Mouse (Mus musculus): Measurements from ENCODE around the gene Fam213b.

The Fam213b gene

DNA sequence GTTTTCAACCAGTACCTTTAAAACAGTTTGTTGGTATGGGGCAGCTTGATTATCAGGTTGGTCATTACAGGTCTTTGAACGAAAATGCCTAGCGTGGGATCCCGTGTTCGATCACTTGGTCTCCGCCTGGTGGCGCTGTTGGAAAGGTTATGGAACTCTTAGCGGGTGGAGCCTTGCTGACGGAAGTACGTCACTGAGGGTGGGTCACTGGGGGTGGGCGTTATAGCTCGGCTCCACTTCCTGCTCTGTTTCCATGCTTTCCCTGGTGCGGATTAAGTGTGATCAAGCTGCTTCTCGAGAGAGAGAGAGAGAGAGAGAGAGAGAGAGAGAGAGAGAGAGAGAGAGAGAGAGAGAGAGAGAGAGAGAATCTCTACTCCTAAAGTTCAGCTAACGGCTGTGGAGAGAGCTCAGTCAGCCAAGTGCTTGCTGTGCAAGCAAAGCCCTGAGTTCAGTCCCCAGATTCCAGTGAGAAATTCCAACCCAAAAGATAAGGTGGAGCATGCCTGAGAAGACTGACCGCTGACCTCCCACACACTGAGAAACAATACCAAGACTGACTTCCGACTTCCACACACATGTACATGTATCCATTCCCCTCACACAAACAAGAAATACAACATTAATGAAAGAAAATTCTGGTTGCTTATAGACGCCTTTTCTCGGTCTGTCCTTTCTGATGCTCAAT lies 20.9 kb downstream of the Fam213b start:
- DNase-seq, result peak; percentile 94 to 98

DNA sequence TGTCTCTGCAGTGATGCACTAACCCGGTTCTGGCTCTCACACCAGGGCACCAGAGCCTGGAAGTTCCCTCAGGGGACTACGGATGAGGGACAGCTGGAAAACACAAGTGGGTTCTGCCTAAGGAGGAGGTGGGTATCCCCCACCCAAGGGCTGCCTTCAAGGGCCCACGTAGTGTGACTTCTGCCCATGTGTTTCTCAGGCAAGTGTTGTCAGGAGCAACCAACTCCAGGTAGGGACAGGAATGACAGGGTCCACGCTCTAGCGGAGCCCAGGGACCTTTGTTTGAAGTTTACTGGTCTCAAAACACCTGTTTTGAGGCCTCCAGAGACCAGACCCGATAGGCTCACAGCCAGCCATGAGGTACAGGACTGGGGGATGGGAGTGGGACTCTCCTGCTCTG lies 25.7 kb downstream of the Fam213b start:
- DNase-seq, result no peak

DNA sequence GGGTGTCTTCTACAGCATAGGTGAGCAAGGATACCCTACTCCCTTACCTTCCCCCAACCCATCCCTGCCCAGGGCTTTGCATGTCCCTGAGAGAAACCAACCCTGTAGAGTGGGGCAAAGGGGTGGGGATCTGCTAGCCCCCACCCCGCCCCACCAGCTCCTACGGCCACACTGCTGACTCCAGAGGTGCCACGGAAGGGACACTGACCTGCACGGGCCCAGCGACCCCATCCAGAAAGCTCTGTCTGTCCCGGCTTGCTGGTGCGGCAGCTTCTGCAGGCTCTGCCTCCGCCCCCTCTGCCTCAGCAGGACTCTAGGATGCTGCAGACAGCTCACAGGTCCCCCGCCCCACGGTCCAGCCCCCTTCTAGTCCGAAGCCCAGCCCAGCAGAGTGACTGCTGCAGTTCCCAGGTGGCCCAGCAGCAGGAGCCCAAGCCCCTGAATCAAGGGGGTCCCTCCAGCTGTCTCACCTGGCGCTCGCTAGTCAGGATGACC lies 27.1 kb downstream of the Fam213b start:
- no peak for DNase-seq

DNA sequence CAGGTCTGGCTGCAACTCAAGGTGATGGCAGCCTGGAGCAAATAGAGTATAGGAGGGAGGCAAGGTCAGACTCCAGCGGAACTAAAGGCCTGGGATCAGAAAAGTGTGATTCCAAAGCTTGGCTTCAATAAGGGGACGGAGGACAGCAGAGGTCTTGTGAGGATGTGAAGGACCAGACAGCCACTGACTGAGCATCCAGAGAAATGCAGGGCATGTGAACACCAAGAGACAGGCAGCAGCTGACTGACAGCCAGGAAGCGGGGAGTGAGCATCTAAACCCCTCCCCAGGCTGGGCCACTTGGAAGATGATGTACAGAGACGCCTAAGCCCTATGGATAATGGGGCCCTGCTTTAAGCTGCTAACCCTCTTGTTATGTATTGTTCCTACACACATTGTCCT lies 28.2 kb downstream of the Fam213b start:
- DNase-seq, result no peak

DNA sequence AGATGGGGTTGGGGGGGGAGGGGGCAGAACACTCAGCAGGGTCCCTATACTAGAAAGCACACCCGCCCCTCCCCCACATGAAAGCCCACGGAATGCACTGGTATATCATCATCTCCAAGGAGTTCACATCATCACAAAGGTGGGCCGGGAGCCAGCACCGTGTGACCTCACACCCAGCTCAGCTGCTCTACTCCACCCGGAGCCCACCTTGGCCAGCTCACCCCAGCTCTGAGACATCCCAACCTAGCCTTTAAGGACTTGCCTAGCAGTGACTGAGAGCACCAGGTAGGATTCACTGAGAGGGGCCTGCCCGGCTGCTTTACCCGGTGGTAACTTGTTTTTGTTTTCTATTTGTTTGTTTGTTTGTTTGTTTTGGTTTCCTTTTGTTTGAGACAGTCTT lies 29.5 kb downstream of the Fam213b start, which contains the start of gene Mmel1:
Gene Mmel1, plus strand, starts transcription at position 146 of the 400 bp plus-strand sequence.
- no peak for DNase-seq

DNA sequence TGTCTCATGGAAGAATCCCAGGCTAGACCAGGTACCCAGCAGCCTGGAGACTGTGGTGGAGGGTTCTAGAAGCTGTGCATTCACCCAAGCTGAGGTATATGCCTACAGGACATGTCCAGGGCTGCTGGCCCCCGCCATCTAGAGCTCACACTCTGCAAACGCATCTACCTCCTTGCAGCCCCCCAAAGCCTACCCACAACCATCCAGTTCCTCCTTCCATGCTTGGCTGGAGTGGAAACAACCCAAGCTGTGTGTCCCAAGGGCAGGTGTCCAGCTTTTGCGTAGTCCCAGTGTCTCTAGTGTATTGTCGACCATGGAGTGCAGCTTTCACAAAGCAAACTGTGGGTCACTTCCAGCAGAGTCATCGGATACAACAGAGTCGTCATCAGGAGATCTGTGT lies 31.7 kb downstream of the Fam213b start:
- DNase-seq, result no peak

DNA sequence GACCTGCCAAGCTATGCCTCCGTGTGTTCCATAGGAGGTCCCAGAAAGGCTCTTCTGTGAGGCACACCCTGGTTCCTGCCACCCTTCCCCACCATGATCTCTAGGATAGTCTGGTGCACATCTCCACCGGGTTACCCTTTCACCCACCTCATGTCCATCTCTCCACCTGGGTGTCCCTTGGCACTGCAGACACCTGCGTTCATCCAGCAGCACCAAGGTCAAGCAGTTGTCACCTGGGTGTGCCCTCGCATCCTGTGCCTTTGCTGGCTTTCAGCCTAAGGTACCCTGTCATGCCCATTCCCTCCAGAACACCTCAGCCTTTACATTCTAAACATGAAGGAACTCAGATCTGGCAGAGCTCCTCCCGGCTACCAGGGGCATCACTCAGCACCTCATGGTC lies 32.5 kb downstream of the Fam213b start:
- DNase-seq, result peak in 1 of 2 experiments; percentile 6

DNA sequence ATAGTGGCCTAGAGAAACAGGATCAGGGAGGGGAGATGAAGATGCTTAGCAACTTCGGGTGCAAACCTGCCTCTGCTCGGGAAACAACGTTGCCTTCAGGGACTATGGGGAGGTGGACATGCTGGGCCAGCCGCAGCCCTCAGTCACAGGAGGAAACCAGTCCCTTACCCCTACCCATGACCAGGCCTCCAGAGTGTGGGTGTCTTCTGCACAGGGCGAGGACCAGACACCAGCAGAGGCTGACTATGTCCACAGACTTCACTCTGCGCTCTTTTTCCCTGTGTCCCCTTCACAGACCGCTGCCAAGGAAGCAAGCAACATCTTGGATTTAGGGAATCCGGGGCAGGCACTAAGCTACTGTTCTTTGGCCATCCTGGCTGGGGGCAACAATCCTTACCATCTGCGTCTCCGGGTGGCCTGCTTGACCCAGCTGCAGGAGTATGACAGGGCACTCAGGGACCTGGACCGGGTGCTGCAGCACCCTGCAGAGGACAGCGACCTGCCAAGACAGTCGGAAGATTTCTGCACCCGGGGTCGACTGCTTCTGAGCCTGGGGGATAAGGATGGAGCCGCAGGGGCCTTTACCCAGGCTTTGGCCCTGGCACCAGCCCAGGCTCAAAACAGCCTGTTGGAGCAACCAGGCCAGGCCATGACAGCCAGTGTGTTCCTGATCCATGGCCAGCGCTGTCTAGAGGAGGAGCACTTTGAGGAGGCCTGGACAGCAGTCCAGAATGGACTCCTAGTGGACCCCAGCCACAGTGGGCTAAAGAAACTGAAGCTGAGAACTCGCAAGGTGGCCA lies 33.8 kb downstream of the Fam213b start:
- peak in 1 of 2 experiments; percentile 16 for DNase-seq

DNA sequence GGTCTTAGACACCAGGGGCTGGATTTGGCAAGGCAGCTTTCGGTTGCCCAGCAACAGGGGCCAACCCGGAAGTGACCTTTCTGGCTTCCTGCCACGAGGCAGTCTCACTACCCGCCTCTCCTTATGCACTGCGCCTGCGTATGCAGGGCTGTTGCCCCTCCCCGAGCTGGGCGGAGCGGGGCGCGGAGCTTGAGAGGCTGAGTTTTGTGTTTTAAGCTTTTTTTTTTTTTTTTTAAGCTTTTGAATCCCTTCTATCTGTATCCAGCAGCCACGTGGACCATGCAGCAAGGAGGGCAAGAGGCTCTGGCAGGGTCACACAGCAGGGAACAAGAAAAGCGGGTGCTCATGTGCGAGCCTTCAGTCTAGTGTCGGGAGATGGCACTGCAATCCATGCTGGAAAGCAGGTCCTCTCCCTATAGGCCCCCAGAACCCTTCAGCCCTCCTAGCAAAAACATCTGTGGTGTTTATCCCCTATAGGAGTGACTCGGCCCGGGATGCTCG lies 34.6 kb downstream of the Fam213b start:
- peak; percentile 87 to 88 for DNase-seq

DNA sequence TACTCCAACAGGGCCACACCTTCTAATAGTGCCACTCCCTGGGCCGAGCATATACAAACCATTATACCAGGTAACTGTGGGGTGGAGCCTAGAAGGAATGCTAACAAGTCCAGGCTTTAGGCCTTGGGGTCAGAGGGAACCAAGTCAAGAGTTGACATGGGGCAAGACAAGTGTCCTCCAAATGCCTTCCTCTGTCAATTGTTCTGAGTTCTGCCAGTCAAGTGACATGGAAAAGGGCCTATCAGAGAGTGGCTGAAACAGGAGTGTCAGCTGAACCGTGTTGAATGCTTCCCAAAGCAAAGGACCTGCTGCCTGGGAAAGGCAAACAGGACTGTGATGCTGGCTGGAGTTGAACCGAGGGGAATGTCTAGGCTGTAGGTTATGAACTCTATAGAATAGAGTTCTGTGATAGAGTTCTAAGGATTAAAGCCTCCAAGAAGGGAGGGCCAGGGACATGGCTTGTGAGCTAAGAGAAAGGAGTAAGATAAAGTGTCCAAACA lies 35.4 kb downstream of the Fam213b start:
- DNase-seq, result no peak

DNA sequence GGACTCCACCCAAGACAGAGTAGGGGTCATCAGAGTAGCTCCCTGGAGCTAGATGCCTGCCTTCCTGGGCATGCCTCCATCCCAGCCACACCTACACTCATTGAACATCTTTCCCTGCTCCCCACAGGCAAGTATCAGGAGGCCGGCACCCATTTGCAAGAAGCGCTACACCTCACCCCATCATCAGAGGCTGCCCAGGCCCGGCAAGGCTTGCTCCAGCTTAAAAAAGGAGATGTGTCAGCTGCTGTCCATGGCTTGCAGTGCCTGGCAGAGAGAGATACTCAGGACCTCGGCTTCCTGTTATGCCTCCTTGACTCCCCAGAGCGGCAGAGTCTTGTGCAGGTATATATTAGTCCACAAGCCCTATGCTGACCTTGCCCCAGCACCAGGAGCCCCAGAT lies 37.0 kb downstream of the Fam213b start:
- peak in 1 of 2 experiments; percentile 4 for DNase-seq

DNA sequence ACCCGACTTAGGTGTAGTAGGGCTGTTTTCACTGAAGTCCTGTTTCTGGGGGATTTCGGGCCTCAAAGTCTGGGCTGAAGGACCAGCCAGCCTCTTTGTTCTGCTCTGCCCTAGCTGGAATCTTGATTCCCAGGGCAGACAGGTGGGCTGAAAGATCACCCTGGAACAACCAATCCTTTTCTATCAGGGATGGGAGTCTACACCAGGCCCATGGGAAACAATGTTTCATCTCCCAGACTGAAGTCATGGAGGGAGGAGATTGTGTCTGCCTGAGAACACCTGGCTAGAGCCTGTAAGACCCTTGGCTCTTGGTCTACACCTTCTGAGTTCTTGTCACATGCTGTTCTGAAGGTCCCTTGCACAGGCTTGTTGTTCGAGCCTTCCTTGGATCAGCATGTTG lies 40.3 kb downstream of the Fam213b start:
- peak in 1 of 2 experiments; percentile 2 for DNase-seq

DNA sequence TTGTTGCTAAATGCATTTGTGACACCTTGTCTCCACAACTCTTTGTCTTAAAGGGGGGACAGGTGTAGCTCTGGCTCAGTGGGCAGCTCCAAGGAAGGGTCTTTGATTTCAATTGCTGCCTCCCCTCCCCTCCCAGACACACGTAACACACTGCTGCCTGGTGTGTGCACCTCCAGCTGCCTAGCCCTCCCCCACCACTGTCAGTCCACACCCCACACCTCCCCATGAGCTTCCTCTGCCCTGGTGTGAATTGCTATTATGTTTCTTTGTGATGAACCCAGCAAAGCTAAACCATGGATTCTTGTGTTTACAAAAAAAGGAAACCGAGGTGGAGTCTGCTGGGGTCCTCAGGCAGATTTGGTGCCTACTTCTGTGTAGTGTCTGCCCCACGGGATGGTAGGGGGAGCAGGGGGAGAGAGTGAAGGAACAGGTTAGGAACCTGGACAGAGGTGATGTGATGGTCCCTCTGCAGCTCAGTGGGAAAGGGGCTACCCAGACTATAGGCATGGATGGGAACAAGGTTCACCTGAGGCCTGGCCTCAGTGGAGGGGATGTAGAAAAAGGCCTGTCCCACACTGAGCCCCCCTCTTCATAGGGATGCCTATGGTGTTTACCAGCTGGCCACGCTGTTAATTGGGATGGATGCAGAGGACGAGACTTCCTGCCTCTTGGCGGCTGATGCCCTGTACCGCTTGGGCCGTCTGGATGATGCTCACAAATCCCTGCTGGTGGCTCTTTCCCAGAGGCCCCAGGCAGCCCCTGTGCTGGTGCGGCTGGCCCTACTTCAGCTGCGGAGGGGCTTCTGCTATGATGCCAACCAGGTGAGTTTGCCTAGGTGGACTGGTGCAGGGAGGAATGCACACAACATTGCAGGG lies 41.3 kb downstream of the Fam213b start:
- DNase-seq, result peak in 1 of 2 experiments; percentile 17

DNA sequence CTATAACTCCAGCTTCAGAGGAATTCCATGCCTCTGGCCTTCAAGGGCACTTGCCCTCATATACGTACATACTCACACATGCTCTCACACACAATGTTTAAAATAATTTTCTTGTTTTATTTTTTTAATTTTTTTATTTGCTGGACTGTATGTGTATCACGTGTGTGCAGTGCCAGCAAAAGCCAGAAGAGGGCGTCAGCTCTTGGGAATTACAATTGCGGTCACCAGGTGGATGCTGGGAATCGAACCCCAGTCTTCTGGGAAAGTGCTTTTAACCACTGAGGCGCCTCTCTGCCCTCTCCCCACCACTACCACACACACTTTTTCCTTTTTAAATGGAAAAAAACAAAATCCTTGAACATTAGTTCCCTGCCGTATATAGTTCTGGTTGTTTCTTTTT lies 42.1 kb downstream of the Fam213b start:
- DNase-seq, result peak in 1 of 2 experiments; percentile 45

DNA sequence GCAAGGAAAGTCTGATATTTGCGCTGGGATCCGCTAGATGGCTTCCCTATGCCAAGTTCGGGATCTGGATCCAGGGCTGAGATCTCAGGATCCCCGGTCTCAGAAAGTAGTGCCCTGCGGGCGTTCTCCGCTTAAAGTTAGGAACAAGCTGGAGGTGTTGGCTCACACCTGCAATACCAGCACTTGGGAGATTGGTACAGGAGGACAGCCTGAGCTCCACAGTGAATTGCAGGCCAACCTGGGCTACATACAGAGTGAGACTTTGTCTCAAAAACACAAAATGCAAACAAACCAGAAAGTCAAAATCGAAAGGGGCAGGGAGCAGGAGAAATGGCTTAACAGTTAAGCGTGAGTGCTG lies 42.5 kb downstream of the Fam213b start:
- DNase-seq, result no peak

DNA sequence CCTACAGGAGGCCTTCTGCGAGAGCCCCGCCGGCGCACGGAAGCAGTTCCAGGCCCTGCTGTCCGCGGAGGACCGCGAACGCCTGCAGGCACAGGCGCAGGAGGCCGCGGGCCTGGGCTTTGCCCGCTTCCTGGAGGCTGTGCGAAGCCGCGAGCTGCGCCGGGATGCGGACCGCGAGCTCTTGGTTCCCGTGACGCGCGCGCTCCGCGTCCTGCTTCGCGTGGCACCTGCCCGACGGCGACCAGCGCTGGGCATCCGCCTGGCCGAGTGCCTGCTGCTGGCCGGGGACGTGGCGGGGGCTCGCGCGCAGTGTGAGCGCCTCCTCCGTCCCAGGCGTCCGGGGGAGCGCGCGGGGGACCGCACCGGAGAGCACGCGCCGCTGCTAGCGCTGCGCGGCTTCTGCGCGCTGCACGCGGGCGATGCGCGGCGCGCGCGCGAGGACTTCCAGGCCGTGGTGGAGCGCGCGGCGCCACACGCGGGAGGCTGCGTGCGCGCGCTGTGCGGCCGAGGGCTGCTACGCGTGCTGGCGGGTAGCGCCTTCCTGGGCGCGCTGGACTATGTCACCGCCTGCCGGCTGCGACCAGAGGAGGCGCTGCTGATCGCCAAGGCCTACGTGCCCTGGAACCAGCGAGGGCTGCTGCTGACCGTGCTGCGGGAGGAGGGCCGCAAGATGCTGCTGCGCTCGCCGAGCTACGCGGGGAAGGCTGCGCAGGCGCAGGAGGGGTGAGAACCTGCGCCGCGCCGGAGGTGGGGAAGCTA lies 43.0 kb downstream of the Fam213b start:
- peak; percentile 96 for DNase-seq

DNA sequence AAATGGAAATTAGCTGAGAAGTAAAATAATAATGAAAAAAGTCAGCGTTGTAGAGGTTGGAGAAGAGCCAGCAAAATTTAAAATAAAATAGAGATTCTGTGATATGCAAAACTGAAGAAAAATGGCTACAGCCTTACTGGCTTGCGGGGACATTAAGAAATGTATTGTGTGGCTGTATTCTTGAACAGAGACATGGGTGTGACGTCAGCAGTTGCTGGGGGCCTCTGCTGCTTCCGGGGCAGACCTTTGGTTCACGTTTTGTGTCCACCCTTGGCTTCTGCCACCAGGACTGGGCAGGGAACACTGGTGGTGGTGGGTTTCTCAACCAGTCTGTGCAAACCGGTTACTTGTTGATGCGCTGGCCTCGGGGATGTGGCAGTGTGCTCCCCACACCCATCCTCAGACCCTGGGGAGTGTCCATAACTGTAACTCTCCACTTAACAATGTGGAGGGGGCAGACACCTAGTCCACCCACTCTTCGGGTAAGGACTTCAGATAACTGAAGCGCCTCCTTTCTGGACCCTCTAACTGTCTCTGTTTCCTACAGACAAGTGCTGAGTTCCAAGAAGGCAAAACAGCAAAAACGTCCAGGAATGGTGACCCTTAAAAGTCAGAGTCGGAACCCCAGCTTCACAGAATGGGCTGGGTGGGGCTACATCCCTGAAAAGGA lies 44.1 kb downstream of the Fam213b start:
- no peak for DNase-seq

DNA sequence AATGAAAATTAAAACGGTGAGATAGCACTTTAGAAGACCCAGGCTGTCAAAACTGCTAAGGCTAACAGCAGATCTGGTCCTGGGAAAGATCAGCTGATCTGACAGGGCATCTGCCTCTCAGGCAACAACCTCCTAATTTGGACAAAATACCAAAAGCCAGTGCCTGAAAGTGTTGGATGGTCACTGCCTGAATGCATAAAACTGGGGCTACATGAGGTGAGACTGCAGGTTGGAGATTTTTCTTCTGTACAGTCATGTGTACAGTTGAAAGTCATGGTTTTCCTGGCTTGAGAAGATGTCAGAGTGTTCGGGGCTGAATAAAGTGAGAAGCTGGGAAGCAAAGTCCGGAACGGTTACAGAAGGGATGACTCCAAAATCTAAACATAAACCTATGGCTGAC lies 45.1 kb downstream of the Fam213b start:
- DNase-seq, result no peak

DNA sequence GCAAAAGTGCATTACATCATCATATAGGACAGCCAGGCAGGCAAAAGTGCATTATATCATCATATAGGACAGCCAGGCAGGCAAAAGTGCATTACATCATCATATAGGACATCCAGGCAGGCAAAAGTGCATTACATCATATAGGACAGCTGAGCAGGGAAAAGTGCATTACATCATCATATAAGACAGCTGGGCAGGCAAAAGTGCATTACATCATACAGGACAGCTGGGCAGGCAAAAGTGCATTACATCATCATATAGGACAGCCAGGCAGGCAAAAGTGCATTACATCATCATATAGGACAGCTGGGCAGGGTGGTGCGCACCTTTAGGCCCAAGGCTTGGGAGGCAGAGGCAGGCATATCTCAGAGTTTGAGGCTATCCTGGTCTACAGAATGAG lies 46.2 kb downstream of the Fam213b start:
- no peak for DNase-seq
